Mouse (Mus musculus): ENCODE results near the gene Gcnt2.

The Gcnt2 gene

DNA sequence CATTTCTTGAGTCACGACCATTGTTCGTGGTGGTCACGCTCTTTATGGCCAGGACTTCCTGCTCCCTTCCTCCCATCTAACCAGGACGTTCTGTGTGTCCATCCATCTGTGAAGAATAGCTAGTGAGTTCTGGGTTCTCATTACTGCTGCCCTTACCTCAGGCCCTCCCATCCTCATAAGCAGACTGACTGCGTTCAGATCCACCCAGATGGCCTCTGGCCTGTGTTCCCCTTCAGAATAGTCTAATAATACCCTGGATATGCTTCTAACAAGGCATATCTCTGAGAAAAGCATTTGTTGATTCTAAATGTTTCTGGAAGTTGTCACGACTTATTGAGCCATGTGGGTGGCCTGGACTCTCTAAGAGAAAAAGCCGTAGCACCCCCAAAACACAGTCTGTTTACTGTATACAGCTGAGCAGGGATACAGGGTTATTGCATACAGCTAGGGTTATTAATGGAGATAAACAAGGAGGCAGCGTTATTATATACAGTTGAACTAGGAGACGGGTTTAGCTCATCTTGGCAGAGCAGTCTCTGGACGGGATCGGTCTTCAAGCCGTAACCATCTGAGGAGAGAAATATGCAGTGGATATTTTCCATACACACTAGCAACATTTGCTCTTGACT is 42.4 kb downstream of the Gcnt2 start:
- no peak for DNase-seq (ENCODE audit: low read depth, low spot score)

DNA sequence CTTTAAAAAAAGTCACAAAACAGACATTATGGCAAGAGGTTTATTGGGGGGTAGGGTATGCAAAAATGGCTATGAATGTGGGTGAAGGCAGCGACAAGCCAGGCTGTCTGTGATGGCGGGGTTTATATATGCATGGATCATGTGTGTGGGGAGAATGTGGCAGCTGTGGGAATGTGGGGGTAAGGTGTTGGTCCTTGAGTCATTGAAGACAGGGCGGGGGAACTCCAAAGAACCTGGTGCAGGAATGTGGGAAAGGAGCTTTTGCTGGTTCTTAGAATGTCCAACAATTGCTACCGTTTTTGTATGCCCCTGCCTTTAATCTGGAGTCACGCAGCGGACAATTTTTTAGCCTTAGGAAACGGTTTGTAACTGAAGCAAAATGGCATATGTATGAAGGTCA is 44.5 kb downstream of the Gcnt2 start:
- no peak for DNase-seq (ENCODE audit: low read depth, low spot score)

DNA sequence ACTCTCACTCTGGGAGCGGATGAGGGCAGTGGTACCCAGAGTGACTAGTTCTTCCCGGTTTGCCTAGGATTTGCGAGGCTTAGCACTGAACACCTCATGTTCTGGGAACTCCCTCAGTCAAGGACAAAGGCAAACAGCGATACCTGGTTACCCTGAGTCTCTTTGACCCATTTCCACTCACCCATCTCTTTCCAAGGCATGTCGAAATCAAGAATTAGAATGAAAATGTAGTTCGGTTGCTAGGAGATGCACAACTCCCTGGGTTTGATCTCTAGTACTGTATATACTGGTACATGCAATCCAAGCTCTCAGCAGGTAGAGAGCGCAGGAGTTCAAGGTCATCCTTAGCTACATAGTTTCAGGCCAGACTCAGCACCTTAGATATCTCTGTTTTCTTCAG is 47.0 kb downstream of the Gcnt2 start:
- no peak for DNase-seq (ENCODE audit: low read depth, low spot score)

DNA sequence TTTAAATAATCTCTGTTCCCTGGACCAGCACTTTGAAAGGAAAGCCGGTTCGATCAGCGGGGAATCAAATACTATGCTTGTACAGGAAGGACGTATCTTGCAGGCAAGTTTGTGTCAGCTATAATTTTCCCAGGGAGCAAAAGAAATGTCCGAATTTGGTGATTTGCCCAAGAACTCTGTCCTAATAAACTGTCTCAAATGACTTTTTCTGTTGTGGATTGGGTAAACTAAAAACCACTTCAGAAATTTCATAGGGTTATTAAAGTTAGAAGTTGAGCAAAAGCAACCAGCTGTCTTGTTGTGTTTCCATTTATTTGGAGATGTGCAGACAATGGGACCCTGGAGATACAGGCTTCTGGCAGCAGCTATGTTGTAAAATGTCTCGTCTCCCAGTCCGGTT is 47.7 kb downstream of the Gcnt2 start:
- DNase-seq (ENCODE audit: low read depth, low spot score), result no peak

DNA sequence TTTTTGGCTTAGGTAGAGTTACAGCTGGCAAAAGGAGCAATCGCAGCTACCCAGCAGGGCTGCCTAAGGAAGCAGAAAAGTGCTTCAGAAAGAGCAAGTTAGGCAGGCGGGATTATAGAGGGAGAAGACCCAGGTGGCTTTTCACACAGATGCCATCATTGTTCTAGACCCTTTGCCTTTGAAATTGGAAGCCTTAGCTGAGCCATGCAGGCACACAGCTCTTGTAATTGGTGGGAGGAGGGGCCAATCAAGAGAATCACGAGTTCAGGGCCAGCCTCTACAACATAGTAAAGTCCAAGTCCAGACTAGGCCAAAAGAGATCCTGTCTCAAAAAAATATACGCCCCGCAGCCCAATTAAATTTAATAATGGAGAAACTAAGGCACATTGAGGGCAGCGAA is 48.5 kb downstream of the Gcnt2 start:
- no peak for DNase-seq (ENCODE audit: low read depth, low spot score)

DNA sequence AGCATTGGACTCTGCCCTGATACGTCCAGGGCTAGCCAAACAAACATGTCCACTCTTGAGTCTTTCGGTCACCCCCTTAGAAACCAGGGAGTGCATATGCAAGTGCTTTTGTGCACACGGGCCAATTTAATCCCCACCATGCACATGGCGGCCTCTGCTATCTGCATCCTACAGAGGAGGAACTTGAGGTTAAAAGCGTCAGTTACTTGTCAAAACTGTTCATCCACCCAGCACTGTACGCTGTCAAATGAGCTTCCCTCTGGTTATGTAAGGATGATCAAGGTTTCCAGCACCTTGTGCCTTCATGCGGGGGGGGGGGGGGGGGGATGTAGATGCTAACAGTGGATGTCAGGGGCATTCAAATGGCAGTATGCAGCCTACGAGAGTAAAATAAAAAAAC is 49.5 kb downstream of the Gcnt2 start:
- no peak for DNase-seq (ENCODE audit: low read depth, low spot score)

DNA sequence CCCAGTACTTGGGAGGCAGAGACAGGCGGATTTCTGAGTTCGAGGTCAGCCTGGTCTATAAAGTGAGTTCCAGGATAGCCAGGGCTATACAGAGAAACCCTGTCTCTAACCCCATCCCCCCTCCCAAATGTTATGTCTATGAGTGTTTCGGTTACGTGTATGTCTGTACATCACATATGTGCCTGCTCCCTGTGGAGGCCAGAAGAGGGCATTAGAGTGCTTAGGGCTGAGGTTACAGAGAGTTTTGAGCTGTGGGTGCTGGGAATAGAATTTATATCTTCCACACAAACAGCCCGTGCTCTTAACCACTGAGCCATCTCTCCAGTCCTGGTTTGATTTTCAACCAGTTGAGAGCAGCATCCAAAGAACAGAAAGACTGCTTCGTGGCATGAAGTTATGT is 50.5 kb downstream of the Gcnt2 start:
- DNase-seq (ENCODE audit: low read depth, low spot score), result no peak

DNA sequence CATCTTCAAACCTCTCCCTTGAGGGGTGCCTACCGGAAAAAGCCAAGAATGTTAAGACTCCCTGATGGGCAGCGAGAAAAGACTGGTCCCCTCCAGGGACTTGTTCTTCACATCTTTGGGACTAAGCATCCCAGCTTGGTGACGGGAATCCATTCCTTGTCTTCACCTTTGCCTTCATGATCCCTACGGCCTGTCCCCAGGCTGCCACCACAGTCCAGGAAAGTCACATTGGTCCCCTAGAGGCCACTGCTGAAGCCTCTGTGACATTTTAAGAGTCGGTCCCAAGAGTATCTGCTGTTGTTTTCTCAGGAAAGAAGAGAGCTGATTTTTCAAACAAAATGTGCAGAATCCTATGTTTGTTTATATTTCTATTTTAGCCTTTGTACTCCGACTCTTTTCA is 52.4 kb downstream of the Gcnt2 start:
- no peak for DNase-seq (ENCODE audit: low read depth, low spot score)

DNA sequence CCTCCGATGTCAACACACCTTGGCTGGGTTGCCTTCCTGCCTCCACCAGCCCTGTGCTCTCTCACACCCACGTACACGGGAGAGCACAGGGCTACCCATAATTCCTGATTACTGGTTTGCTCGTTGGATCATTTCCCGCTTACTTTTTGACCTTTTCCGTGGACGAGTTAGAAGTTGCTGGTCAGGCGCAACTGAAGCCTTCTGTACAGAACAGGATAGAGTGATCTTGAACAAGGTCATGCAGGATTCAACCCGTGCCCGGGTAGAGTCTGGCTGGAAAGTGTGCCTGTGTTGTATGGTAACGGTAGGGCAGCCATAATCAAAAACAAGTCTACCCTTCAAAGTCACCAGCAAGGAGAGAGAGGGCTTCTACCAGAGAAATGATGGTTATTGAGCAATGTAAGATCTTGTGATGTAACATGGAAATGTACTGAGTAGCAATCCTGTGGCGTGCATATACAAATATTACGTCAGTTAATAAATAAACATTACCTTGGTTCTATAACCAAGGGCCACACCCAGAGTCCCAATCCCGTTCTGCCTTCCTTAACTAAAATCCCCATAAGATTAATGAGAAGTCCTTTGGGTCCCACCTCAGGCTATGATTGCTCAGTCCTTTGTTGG is 54.0 kb downstream of the Gcnt2 start:
- no peak for DNase-seq (ENCODE audit: low read depth, low spot score)

DNA sequence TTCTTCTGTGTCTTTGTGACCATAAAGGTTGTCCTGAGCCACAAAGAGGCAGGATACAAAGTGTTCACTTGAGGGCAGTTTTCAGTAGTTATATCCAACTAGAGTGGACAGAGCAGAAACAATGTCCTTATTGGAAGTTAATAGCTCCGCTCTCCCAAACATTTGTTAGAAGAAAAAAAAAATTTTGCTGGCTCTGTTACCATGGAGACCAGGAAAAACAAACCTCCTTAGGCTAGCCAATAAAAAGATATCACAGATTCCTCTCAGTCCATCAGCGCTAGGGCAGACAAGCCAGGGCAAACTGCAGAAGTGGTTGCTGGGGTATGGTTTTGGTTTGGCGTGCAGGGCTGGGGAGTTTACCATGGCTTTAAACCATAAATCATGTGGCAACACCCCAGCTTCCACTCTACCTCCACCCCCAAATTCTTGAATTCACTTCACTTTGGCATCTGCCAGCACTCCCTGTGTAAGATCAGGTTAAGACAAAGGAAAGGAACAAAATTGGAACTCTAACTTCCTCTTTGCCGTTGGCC is 54.6 kb downstream of the Gcnt2 start:
- no peak for DNase-seq (ENCODE audit: low read depth, low spot score)

DNA sequence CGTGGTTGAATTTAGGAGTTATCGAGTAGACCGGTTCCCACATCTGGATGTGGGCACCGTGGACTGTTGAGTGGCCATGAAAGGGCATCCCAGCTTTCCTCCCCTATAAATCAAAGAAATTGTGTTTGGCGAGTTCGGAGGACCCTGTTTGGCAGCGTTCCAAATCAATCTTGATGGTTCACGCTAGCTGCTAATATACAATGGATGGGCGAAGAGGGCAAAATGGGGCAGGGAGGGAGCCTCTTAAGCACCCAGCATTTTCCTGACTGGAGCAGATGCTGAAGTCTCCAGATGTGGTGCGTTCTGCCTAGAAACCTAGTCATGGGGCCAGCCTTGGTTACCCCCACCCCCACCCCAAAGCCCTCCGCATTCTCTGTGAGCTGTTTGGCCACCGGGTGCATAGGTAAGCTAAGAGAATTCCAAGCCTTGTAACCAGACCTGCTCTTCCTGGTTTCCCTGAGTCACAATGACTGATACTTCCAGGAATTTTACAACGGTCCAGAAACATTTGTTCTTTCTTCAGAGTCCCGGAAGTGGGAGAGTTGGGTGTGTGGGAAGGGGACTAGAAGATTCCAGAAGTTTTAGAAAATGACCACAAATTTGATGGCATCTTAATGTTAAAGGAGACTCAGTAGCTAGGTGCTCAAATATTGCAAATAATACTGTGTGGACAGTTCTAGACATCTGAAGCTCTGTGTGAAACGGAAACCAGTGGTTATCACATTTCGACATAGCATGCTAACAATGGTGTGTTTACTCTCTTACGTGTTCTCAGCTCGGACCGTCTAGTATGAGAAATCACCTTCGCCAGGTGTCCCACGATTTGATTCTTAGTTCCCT is 57.0 kb downstream of the Gcnt2 start:
- peak; percentile 88 for DNase-seq (ENCODE audit: low read depth, low spot score)

DNA sequence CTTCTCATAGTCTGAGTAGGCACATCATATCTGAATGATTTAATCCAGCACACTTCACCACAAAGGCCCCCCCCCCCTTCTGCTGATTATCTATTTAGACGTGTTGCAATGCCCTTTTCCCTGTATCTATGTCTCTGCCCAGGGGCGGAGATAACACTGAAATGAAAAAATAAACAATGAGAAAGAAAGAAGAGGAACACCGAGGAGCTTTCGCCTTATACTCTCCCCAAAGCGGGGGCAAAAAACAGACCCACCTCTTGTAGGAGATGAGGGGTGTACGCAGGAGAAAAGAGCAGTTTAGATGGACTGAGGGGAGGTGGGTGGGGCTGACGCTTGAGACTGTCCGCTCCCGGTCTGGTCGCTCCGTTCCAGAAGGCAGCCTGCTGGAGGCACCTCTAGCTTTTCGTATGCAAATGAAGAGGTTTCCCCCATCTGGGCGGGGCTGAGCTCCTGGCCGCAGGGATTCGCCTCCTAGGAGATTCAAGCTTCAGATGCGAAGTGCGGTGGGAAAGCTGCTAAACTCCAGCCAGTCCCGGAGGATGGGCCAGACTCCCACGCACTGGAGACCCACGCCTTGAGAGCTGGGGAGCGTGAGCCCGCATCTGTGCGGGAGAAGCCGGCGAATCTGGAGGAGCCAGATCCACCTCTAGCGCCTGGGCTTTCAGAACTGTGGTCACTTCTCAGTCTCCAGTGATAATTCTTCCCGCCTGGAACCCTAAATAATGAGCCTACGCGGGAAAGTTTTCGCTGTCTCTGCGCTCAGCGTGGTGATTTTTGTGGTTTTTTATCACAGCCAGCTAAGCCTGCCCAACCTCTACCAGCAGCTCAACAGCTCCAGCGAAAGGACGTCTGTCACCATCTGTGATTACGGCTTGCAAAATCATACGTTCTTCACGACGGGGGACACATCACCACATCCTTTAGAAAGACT is 57.9 kb downstream of the Gcnt2 start:
- DNase-seq (ENCODE audit: low read depth, low spot score), result peak; percentile 90

DNA sequence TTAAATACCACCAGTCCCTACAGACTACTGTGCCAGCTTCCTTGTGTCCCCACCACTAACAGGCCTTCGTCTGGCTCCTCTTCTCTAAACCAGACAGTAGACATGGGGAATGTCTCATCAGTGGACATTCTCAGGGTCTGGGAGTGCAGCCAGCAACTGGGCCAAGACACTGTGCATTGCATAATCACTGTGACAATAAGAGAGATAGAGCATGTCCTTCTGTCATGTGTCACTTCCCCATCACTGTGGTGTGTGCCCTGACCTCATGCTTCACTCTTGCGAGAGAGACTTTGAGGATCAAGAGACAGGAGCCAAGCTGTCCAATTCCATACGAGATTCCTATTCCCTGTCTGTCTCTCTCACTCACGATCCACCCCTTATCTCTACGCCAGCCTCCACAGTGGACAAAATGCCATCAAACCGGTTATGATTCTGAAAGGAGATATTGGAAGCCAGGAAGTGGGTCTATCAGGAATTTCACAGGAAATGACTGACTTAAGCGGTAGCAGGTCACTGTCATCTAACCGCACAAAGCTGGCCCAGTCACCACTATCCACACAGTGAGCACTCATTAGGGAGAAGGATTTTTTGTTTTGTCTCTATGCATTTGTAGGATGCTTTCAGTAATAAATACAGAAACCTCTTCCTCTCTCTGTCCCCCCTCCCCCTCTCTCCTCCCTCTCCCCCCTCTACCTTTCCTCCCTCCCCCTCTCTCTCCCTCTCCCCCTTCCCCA is 61.9 kb downstream of the Gcnt2 start:
- peak; percentile 57 for DNase-seq (ENCODE audit: low read depth, low spot score)

DNA sequence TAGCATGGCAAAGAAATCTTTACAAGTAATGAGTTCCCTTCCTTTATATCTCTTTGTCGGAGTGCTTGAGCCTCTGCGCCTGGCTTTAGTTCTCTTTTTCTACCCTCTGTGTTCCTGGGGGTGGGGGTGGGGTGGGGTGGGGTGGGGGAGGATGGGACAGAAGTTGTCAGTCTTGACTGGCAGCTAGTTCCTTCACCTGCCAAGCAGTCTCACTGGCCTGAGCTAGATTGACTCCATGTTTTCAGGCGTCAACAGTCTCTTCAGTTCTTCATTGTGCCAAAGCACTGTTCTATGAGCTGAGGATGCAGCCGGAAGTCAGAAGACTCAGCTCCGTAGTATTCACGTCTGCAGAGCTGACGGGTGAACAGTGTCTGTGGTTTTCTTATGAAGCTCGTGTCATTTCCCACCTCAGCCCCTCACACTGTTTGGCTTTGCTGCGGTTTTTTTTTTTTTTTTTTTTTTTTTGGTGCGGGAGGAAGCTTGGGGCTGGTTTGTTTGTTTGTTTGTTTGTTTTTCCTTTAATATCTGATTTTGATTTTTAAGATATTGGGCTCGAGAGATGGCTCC is 62.8 kb downstream of the Gcnt2 start:
- no peak for DNase-seq (ENCODE audit: low read depth, low spot score)

DNA sequence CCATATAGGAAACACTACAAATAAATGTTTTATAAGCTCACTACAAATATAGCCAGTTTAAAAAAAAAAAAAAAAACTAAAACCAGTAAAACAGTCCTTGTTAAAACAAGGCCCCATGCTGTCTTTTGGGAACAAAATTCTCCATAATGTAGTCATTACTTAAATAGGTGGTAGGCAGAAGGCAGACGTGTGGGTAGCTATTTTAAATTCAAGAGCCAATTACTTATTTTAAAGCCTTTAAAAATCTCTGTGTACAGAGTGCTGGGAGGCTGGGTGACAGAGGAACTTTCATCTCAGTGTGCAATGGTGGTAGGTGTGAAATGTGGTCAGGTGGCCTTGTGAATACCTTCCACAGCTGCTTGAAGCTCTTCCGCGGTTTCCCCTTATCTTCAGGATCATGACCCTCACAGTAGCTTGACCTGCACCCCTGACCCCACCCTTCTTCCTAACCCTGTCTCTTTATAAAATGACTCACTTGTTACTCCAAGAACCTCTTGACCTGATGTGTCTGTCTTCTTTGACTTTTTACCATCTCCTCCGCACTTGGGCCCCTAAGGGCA is 64.3 kb downstream of the Gcnt2 start:
- DNase-seq (ENCODE audit: low read depth, low spot score), result no peak

DNA sequence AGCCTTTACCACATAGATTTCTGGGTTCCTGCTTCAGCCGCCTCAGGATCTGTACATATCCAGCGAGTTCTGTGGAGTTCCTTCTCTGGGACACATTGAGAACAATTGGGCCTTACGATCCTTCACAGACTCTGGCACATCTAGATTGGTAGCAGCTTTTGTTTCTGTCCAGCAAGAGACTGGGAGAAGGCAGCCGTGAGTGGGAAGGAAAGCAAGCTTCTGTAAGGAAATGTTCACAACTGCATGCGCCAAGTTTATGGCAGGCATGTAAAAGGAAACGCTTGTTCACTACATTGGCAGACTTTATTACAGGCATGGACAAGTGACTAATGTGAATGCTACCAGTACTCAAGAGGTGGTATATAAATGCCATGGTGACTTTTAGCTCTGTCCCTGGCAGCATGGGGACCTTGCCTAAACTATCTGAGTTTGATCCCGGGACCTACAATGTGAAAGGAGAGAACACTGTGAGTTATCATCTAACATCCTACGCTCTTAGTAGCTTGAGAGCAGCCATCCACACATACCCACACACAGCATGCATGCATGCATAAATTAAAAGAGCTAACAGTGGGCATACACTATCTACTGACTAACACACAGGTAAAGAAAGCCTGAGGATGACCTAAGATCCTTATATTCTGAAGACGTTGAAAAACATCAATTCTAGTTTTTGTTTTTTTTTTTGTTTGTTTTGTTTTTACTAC is 68.8 kb downstream of the Gcnt2 start:
- no peak for DNase-seq (ENCODE audit: low read depth, low spot score)

DNA sequence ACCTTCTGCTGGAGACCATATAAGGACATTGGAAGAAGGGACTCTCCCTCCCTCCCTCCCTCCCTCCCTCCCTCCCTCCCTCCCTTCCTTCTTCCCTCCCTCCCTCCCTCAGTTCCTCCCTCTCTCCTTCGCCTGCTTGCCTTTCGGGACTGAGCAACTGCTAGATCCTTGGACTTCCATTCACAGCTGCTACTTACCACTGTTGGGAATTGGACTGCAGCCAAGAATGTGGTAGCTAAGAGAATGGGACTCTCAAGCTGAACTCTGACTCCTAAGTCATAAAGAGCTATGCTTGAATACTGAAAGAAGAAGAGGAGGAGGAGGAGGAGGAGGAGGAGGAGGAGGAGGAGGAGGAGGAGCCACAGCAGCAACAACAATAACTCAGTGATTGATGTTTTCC is 72.3 kb downstream of the Gcnt2 start:
- peak; percentile 80 for DNase-seq (ENCODE audit: low read depth, low spot score)

DNA sequence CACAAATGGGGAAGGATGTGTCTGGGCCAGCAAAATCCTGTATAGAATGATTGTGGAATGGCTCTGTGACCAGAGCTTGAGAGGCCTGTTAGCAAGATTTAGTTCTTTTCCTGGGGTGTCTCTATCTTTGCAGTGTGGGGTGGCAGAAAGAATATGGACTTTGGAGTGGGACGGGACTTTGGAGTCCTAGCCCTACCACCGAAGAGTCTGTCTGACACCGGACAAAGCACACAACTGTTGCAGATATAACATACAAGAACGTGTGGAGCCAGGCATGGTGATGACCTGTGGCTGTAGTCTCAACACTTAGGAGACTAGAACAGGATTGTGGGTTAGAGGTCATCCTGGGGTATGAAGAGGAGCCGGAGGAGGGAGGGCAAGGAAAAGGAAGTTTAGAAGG is 73.0 kb downstream of the Gcnt2 start:
- DNase-seq (ENCODE audit: low read depth, low spot score), result no peak

DNA sequence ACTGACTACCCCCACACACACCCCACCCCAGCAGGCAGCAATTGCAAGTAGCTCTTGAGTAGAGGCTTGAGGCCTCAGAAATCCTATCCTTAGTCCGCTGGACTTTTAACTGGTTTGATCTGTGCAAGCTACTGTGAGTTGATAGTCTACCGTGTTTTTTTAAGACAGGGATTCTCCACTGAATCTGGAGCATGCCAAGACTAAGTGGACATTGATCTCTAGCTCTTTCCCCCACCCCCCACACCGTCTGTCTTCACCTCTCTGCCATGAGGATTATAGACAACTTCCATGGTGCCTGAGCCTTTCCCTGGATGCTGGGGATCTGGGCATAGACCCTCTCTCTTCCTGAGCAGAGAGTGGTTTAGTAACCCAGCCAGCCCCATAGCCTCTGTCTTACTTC is 74.8 kb downstream of the Gcnt2 start:
- no peak for DNase-seq (ENCODE audit: low read depth, low spot score)

DNA sequence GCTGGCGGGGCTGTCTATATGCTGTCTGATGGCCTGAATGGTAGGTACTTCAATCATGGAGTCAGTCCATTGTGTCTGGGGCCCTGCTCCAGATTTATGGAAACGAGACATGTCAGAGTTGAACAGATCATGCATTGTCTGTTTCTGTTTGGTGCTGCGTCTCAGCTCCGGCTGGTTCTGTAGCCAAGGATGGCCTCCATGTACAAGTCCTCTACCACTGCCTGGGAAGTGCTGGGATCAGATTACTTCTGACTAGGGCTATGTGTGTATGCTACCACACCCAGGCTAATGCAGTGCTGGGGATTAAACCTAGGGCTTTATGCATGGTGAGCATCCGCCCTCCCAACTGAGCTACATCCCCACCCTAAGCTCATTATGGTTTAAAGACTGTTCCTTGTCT is 78.0 kb downstream of the Gcnt2 start:
- no peak for DNase-seq (ENCODE audit: low read depth, low spot score)
